Mouse (Mus musculus): ENCODE data around the gene Hecw2.

Hecw2 gene

DNA sequence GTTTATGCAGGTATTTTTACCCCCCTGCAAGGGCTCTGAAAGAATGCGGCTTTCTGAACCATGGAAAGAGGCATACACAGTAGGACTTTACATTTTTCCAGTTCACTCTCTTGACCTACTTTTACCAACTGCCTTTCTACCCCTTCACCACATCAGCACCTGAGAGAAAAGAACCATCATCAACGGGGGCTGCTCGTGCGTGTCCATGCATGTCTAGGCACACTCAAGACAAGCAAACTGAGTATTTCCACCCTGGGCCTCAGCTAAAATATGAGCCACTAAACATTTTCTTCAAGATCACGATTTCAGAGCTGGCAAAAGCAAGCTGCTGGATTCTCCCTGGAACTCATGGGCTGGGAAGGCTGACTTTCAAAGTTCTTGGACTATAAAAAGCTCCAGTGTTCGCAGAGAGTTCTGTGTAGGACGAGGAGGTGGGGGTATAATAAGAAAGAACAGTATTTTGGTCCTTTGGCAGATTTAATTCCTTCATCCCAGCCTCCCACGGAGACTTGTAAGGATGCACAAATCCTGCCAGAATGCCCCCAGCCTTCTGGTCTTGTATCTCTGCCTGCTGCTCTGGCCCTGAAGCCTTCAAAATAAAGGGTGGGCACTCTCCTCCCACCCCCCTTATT is 76.5 kb downstream of the Hecw2 start:
- peak; percentile 74 to 79 for DNase-seq (ENCODE audit: low spot score in 2 of 2)

- DNase-seq (ENCODE audit: low spot score in 2 of 2) = no peak
These were observed 83.9 kb downstream of the Hecw2 start for GRCm38 (mm10) chr1:54110920-54111605.

DNA sequence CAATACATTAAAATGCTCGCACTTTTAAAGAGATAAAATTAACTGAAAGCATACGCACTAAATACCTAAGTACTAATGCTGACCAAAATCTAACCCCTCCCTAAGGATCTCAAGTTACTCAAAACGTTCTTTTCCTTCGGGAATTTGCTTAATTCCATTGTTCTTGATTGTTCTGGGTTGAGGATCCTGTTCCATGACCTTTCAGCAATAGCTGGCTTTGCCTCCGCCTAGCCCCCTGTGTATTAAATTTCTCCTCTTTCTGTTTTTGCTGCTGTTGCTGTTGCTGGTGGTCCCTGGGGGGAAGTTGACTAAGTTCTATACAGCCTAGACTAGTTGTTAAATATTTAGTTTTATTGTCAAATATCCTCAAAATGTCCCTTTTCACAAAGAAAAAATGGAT is 85.7 kb downstream of the Hecw2 start:
- DNase-seq (ENCODE audit: low spot score in 2 of 2) = no peak

DNA sequence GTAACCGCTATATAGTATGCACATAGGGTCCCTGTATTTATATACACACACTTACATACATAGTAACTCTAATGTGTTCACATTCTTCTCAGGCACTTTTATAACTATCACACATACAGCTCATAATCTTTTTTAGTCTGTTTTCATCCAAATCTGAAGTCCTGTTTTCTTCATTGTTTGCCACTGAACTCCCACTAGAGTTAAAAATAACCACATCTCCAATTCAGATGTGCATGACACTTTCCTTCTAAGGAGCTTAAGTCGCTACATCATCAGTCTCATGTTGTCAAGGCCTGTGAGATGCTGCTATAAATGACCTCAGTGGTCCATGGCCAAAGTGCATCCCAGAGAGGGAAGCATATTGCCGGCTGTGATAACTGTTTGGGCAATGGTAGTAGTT is 88.2 kb downstream of the Hecw2 start:
- DNase-seq (ENCODE audit: low spot score in 2 of 2) = no peak

DNA sequence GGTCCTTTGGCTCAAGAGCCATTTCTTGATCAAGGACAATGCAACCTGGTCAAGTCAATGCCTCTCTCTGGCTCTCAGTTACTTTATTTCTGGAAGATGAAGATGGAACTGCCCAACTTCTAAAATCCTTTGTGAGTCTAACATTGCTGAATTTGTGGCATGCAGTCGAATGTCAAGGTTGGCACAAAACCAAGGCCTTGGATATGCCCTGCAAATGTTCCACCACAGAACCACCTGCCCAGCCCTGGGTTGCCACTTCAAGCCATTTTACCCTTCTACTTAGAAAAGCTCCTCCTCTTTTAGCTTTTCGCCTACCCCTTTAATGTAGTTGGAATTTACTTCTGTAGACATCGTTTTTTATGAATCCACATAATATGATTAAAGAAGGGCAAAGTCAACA is 115.3 kb downstream of the Hecw2 start:
- DNase-seq (ENCODE audit: low spot score in 2 of 2) = no peak

- DNase-seq (ENCODE audit: low spot score in 2 of 2) = no peak
These were observed 120.5 kb downstream of the Hecw2 start for GRCm38 (mm10) chr1:54074456-54074855.

GRCm38 (mm10) chr1:54070121-54070520 is 124.8 kb downstream of the Hecw2 start:
- DNase-seq (ENCODE audit: low spot score in 2 of 2) = no peak

- no peak for DNase-seq (ENCODE audit: low spot score in 2 of 2)
These were observed 126.7 kb downstream of the Hecw2 start for GRCm38 (mm10) chr1:54068248-54068647.

DNA sequence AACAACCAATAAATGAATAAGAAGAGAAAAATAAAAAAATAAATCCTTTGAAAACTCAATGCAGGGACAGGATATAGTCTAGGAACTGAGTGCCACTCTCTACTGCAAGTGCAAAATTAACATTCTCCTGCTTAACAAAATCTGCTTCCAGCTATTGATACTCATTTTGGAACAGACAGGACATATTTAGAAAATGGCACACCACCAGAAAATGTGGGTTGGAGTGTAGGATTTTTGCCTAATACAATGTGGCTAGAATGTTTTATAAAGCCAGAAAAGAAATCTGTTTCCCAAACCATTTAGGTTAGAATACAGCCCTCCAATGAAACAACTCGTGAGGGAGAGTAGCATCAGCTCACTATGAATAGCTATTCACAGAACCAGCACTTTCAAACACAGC is 129.5 kb downstream of the Hecw2 start:
- peak; percentile 47 to 50 for DNase-seq (ENCODE audit: low spot score in 2 of 2)

- no peak for DNase-seq (ENCODE audit: low spot score in 2 of 2)
These were observed 133.9 kb downstream of the Hecw2 start for GRCm38 (mm10) chr1:54061078-54061477.

GRCm38 (mm10) chr1:54059731-54060130 is 135.2 kb downstream of the Hecw2 start:
- no peak for DNase-seq (ENCODE audit: low spot score in 2 of 2)

DNA sequence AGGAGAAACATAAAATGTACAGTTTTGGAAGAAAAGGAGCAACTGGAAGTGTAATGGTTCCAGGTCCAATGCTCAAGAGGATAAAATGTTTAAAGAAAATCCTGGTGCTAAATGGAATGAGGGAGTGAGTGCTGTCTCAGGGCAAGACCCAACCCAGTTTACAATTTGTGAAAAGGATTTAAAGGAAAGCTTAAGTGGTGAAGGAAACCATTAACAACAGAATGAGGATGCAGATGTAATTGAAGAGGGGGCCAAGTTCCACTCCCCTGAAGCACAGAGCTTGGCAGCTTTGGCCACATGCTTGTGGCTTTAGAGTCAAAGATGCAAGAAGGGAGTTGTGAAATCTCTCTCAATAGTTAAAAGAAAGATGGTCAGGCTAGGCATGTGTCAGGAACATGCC is 142.2 kb downstream of the Hecw2 start:
- DNase-seq (ENCODE audit: low spot score in 2 of 2) = no peak

GRCm38 (mm10) chr1:54046923-54047322 is 148.0 kb downstream of the Hecw2 start:
- no peak for DNase-seq (ENCODE audit: low spot score in 2 of 2)

GRCm38 (mm10) chr1:54039062-54039461 is 155.9 kb downstream of the Hecw2 start:
- peak in 1 of 2 experiments; percentile 52 for DNase-seq (ENCODE audit: low spot score in 2 of 2)

DNA sequence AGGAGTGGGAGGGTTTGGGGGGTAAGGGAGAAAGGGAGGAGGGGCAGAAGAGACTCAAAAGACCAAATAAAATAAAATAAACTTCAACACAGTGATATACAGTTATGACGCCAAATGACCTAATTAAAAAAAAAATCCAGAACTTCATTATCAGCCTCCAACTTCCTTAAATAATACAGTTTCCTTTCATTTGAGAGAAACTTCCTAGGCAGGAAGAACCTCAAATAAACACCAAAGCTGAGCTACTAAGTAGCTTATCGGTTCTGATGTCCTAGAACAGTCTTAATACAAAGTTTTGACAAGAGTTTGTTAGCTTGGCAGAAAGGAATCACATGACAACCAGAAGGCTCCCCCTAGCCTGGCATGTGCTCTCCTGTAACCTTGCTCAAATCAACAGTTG is 177.3 kb downstream of the Hecw2 start:
- no peak for DNase-seq (ENCODE audit: low spot score in 2 of 2)

GRCm38 (mm10) chr1:54015739-54016138 is 179.2 kb downstream of the Hecw2 start:
- DNase-seq (ENCODE audit: low spot score in 2 of 2) = no peak

GRCm38 (mm10) chr1:54012414-54012813 is 182.6 kb downstream of the Hecw2 start:
- DNase-seq (ENCODE audit: low spot score in 2 of 2) = no peak

DNA sequence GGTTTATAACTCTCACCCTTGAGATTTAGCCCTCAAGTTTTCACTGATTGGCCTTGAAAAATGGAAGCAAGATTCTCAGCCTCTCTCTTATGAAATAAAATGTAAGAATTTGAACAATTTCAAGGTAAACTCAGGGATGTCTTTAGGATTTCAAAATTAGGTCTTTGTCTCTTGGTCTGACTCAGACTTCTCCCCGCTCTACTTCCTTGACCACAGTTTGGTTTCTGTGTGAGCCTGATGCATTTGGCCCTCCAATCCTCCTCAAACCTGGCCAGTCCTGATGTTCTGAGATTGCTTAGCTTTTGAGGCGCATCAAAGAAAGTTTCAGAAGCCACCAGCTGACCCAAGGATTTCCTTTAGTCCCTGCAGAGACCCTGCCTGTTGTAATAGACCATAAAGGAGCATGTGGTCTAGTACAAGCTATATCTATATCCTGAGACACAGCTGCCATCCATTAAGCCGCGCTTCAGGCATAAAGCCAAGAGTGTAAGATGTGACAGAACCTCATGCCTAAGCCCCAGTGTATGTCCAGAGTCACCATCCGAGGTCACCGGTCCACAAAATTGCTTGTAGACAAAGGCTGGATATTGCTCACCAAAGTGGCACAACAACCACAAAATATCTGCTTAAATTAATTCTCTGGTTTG is 185.4 kb downstream of the Hecw2 start:
- DNase-seq (ENCODE audit: low spot score in 2 of 2) = no peak

- no peak for DNase-seq (ENCODE audit: low spot score in 2 of 2)
These were observed 189.0 kb downstream of the Hecw2 start for GRCm38 (mm10) chr1:54005860-54006386.

GRCm38 (mm10) chr1:54003288-54003687 is 191.7 kb downstream of the Hecw2 start:
- DNase-seq (ENCODE audit: low spot score in 2 of 2) = no peak

DNA sequence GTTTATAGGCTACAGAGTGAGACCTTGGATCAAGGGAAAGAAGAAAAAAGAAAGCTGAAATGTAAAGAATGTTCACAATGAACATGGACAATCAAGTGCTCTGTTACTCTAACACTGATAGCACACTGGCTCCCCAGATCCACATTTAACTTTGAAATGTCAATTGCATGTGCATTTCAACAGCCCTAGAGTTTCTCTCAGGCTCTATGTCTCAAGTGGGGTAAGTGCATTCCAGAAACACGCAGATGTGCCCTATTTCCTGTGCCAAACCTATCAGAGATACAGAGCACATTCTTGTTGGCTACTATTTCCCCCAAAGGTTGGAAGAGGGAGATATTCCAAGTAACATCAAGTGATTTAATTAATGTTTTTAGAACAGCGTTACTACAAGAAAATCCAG is 192.9 kb downstream of the Hecw2 start:
- no peak for DNase-seq (ENCODE audit: low spot score in 2 of 2)

GRCm38 (mm10) chr1:53997239-53997638 is 197.7 kb downstream of the Hecw2 start:
- no peak for DNase-seq (ENCODE audit: low spot score in 2 of 2)

Data from left cerebral cortex, adult 9 months (tissue).